Mouse (Mus musculus) neutrophil, adult 5-6 weeks (primary cell): ENCODE results near the gene Olfr318. TPM values are rescaled to one million over a fixed set of nuclear protein-coding genes. Genes with fewer than 3 reads are reported as not detected.
"Not testable (repeated sequence)": the region's sequence is repeated elsewhere in the genome, so short reads cannot be mapped to it uniquely, and the experiment has no call there.

ENCODE experiments used
- ATAC-seq: fragments of 151-379, 151-347 bp; 2 replicates; pipeline ENCODE4 v1.8.0; 2017; ENCODE audit warnings: mild to moderate bottlenecking, moderate TSS enrichment; ENCODE audit not compliant: insufficient number of reproducible peaks, poor library complexity, low FRiP score, severe bottlenecking; ENCODE audit errors: extremely low read depth
- total RNA-seq: library from RNA; stranded (forward); fragments of 200-1000 nt; gene quantifications from 2 replicates; pipeline ENCODE4 v1.2.3, GENCODE M21; 2017

Gene Olfr318
- total RNA-seq, result 0.23 TPM in 1 of 2 replicates, not detected in the other

DNA sequence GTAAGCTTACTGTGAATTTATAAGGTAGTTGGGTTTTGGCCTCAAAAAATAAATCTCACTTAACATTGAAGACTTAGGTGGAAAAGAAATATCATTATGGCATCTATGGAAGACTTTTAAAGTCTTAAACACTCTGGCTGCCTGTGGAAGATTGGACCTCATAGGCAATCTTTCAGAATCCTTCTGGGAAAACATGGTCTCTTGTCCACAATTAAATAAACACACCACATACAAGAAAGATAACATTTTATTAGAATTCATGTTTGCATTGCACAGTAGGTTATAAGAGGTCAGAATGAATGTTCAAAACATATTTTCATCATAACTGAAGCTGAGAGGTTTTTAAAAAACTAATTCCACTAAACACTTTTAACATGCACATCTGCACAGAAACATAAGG lies at the start of gene Olfr318:
Gene Olfr318, minus strand, starts transcription at position 101 of the 400 bp plus-strand sequence.
- ATAC-seq, result no peak

GRCm38 (mm10) chr11:58772888-58773287 lies 49.1 kb upstream of the Olfr318 start, which contains the start of gene Olfr315:
Gene Olfr315 (plus strand): TSS chr11:58773188.
- no peak for ATAC-seq

GRCm38 (mm10) chr11:58752434-58752833 lies 28.6 kb upstream of the Olfr318 start, which contains the start of gene Olfr316:
Gene Olfr316 (plus strand): TSS chr11:58752734.
- ATAC-seq, result no peak

DNA sequence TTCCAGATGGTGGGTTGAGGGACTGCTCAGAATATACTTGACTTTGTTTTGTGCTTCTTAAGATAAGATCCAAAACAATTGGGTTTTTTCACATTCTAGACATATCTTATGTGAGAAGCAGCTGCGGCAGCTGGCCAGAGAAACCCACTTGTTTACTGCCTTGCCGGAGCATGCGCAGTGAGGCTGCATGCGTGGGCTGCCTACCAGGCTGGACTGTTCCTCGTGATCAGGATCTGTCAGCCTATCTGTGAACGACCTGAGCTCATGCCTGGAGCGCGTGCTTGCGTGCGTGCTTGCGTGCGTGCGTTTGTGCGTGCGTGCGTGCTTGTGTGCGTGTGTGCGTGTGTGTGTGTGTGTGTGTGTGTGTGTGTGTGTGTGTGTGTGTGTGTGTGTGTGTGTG lies 27.3 kb upstream of the Olfr318 start:
- ATAC-seq, result not testable (repeated sequence)

GRCm38 (mm10) chr11:58738792-58739262 lies 15.0 kb upstream of the Olfr318 start, which contains the start of gene Olfr317:
Gene Olfr317 (minus strand): TSS chr11:58739212.
- no peak for ATAC-seq

- ATAC-seq, result no peak
Measured at GRCm38 (mm10) chr11:58733372-58733771, 9.6 kb upstream of the Olfr318 start.

GRCm38 (mm10) chr11:58727896-58728650 lies 4.3 kb upstream of the Olfr318 start:
- not testable (repeated sequence) for ATAC-seq

GRCm38 (mm10) chr11:58719701-58720100 lies 4.1 kb downstream of the Olfr318 start:
- no peak for ATAC-seq

DNA sequence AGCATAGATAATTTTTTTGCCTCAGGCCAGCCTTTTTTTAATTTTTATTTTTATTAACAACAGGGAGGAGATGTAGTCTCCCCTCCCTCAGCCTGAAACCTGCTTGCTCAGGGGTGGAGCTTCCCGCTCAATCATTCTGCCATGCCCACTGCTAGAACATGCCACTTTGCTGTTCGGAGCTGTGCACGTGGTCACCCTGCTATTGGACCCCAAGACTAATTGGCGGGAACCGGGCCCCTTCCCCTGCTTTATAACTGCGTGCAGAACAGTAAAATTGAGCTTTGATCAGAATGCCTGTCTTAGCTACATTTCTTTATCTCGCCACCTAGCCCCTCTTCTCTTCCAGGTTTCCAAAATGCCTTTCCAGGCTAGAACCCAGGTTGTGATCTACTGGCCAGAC lies 6.1 kb downstream of the Olfr318 start:
- ATAC-seq, result not testable (repeated sequence)

GRCm38 (mm10) chr11:58709086-58709485 lies 14.7 kb downstream of the Olfr318 start:
- no peak for ATAC-seq

GRCm38 (mm10) chr11:58698862-58699261 lies 25.0 kb downstream of the Olfr318 start, which contains the start of gene Olfr319:
Gene Olfr319 (plus strand): TSS chr11:58699162.
- ATAC-seq, result no peak

GRCm38 (mm10) chr11:58680799-58681198 lies 43.0 kb downstream of the Olfr318 start, which contains the start of gene Olfr320:
Gene Olfr320 (plus strand): TSS chr11:58681099.
- ATAC-seq, result no peak

DNA sequence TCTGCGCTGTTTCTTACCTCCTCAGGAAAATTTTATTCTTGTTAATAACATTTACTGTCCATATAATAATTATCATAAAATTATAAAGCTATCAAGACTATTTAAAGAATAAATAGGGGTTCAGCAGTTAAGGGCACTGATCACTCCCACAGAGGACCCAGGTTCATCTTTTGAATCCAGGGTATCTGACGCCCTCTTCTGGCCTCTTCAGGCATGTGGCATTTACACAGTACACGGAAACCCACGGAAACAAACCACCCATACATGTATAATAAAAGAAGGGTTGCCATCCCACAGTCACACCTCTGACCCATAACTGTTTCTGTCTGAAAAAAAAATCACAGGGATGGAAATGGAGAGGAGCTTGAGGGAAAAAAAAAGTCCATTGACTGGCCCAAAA lies 52.0 kb downstream of the Olfr318 start:
- ATAC-seq, result no peak

DNA sequence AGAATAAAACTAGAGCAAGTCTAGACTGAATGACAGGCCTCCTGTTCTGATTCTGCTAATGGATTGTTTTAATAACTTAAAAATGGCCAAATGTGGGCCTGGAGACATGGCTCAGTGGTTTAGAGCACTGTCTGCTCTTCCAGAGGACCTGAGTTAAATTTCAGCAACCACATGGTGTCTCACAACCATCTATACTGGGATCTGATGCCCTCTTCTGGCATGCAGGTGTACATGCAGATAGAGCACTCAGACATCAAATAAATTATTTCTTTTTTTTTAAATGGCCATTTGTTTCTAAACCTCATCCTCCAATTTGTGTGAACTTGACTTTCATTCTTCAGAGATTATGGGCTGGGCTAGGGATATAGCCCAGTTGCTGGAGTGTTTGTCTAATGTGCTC lies 54.6 kb downstream of the Olfr318 start:
- ATAC-seq, result no peak

Other genes starting within 250 kb of the Olfr318 start
- not detected in 2 replicates for gene Olfr332, start 231.5 kb downstream of the Olfr318 start, total RNA-seq
- not detected in 2 replicates for gene Olfr331, start 221.4 kb downstream of the Olfr318 start, total RNA-seq
- not detected in 2 replicates for gene Olfr330, start 189.2 kb downstream of the Olfr318 start, total RNA-seq
- not detected in 2 replicates for gene Olfr329-ps, start 177.6 kb downstream of the Olfr318 start, total RNA-seq
- 0.12 TPM in 1 of 2 replicates, not detected in the other for gene Olfr328, start 168.4 kb downstream of the Olfr318 start, total RNA-seq
- gene Olfr224, start 153.5 kb downstream of the Olfr318 start, total RNA-seq, result not detected in 2 replicates
- not detected in 2 replicates for gene Olfr325, start 146.3 kb downstream of the Olfr318 start, total RNA-seq
- gene Olfr324, start 128.9 kb downstream of the Olfr318 start, total RNA-seq, result not detected in 2 replicates
- gene 2210407C18Rik, start 107.9 kb downstream of the Olfr318 start, total RNA-seq, result not detected in 2 replicates
- not detected in 2 replicates for gene Olfr323, start 93.5 kb downstream of the Olfr318 start, total RNA-seq
- 0.35 and 0.49 TPM in 2 replicates for gene Trim58, start 83.5 kb downstream of the Olfr318 start, total RNA-seq
- not detected in 2 replicates for gene Olfr322, start 65.2 kb downstream of the Olfr318 start, total RNA-seq
- gene Olfr320, start 42.9 kb downstream of the Olfr318 start, total RNA-seq, result not detected in 2 replicates
- not detected in 2 replicates for gene Olfr319, start 24.9 kb downstream of the Olfr318 start, total RNA-seq
- gene Olfr317, start 15.2 kb upstream of the Olfr318 start, total RNA-seq, result not detected in 2 replicates
- gene Olfr316, start 28.7 kb upstream of the Olfr318 start, total RNA-seq, result not detected in 2 replicates
- not detected in 2 replicates for gene Olfr315, start 49.2 kb upstream of the Olfr318 start, total RNA-seq
- gene Olfr314, start 58.9 kb upstream of the Olfr318 start, total RNA-seq, result not detected in 2 replicates
- not detected in 2 replicates for gene Fam183b, start 77.9 kb upstream of the Olfr318 start, total RNA-seq
- gene Olfr313, start 91.0 kb upstream of the Olfr318 start, total RNA-seq, result not detected in 2 replicates
- not detected in 2 replicates for gene Olfr312, start 105.2 kb upstream of the Olfr318 start, total RNA-seq
- not detected in 2 replicates for gene Olfr311, start 115.2 kb upstream of the Olfr318 start, total RNA-seq
- gene Gm12258, start 123.1 kb upstream of the Olfr318 start, total RNA-seq, result 12.1 and 16.8 TPM in 2 replicates
- gene 2810021J22Rik, start 143.2 kb upstream of the Olfr318 start, total RNA-seq, result 7.9 and 8.8 TPM in 2 replicates
- gene Zfp39, start 180.2 kb upstream of the Olfr318 start, total RNA-seq, result 14.6 and 14.7 TPM in 2 replicates
- 0.23 and 0.61 TPM in 2 replicates for gene Btnl10, start 193.9 kb upstream of the Olfr318 start, total RNA-seq
- 60.8 and 72.2 TPM in 2 replicates for gene Rnf187, start 214.9 kb upstream of the Olfr318 start, total RNA-seq
- gene Hist3h2ba, start 224.9 kb upstream of the Olfr318 start, total RNA-seq, result 3.7 and 8.1 TPM in 2 replicates
- 65.3 TPM in 2 replicates for gene Hist3h2a, start 230.7 kb upstream of the Olfr318 start, total RNA-seq
- 0.12 and 0.35 TPM in 2 replicates for gene Trim17, start 230.7 kb upstream of the Olfr318 start, total RNA-seq